ENCODE assay signal across 22 mouse cellular contexts in genomic region chr8:77100370-77100769, GRCm38 (mm10).
DNase-seq lines count a peak whose midpoint lies in the region; ATAC-seq and TF ChIP-seq lines count a peak whose summit lies in the region.
"Had no signal": no experiment of that assay in that cellular context is flagged by ENCODE, and none has a peak within 500 bp of the region (broad histone marks: within the 10 kb centered on the region; RNA-seq: fewer than 3 reads in every experiment).

No protein-coding gene starts in this region.

- no peaks in the 10 kb centered on the region for H3K9me3 ChIP-seq in liver, embryonic 11.5 days (ENCODE audit: control insufficient read depth, low read length)
- H3K9me3 ChIP-seq in intestine, embryonic 16.5 days (ENCODE audit: control insufficient read depth, low read length): no peaks in the 10 kb centered on the region
- H3K9me3 ChIP-seq in liver, embryonic 16.5 days (replicated peaks; ENCODE audit: control insufficient read depth, low read length): no peaks in the 10 kb centered on the region
- H3K9me3 ChIP-seq in forebrain, embryonic 14.5 days (replicated peaks; ENCODE audit: control insufficient read depth, low read length): no peaks in the 10 kb centered on the region
- H3K9me3 ChIP-seq: forebrain, embryonic 13.5 days; heart, embryonic 10.5 days; limb, embryonic 13.5 days; lung, embryonic 15.5 days; midbrain, embryonic 12.5 days had no signal

- H3K4me3 ChIP-seq in liver, adult 2 months (ENCODE audit: insufficient read depth, low read depth, low read length): no peak overlapping the region
- H3K4me3 ChIP-seq in liver, embryonic 11.5 days (ENCODE audit: low read depth, low read length): no peak overlapping the region
- no peak overlapping the region for H3K4me3 ChIP-seq in intestine, embryonic 16.5 days (ENCODE audit: low read length)
- no peak overlapping the region for H3K4me3 ChIP-seq in liver, embryonic 16.5 days (ENCODE audit: low read depth, low read length)
- H3K4me3 ChIP-seq in forebrain, embryonic 14.5 days (ENCODE audit: low read depth, low read length): no peak overlapping the region
- H3K4me3 ChIP-seq: forebrain, embryonic 13.5 days; heart, embryonic 10.5 days; layer of hippocampus, adult 2 months; limb, embryonic 13.5 days; lung, embryonic 15.5 days; midbrain, embryonic 12.5 days had no signal

- H3K9ac ChIP-seq in liver, adult 2 months (ENCODE audit: low read depth, low read length): no peak overlapping the region
- H3K9ac ChIP-seq in liver, embryonic 11.5 days (ENCODE audit: low read depth, low read length): no peak overlapping the region
- no peak overlapping the region for H3K9ac ChIP-seq in intestine, embryonic 16.5 days (ENCODE audit: low read depth, low read length)
- H3K9ac ChIP-seq in liver, embryonic 16.5 days (ENCODE audit: low read depth, low read length): no peak overlapping the region
- H3K9ac ChIP-seq in forebrain, embryonic 14.5 days (ENCODE audit: low read length): no peak overlapping the region
- H3K9ac ChIP-seq: forebrain, embryonic 13.5 days; hindbrain, embryonic 14.5 days; limb, embryonic 13.5 days; lung, embryonic 15.5 days; midbrain, embryonic 12.5 days had no signal

- no peak for TF ChIP-seq CTCF in liver, adult 2 months (IDR thresholded peaks at IDR 0.05; ENCODE audit: low read depth, low read length)

- H3K36me3 ChIP-seq in liver, adult 2 months (ENCODE audit: control insufficient read depth, insufficient read depth, low read length): no peaks in the 10 kb centered on the region
- H3K36me3 ChIP-seq in liver, embryonic 11.5 days (ENCODE audit: control insufficient read depth, insufficient read depth, low read length): no peaks in the 10 kb centered on the region
- no peaks in the 10 kb centered on the region for H3K36me3 ChIP-seq in intestine, embryonic 16.5 days (ENCODE audit: control insufficient read depth, insufficient read depth, low read length)
- no peaks in the 10 kb centered on the region for H3K36me3 ChIP-seq in liver, embryonic 16.5 days (ENCODE audit: control insufficient read depth, insufficient read depth)
- no peaks in the 10 kb centered on the region for H3K36me3 ChIP-seq in forebrain, embryonic 14.5 days (ENCODE audit: control insufficient read depth, insufficient read depth, low read length)
- H3K36me3 ChIP-seq: heart, embryonic 10.5 days; limb, embryonic 13.5 days; lung, embryonic 15.5 days; midbrain, embryonic 12.5 days had no signal

- H3K4me1 ChIP-seq in liver, adult 2 months (ENCODE audit: control insufficient read depth, insufficient read depth, low read length): peaks cover 11% of the 10 kb centered on the region
- no peaks in the 10 kb centered on the region for H3K4me1 ChIP-seq in liver, embryonic 11.5 days (replicated peaks; ENCODE audit: control insufficient read depth, insufficient read depth, low read length)
- 0 out of 2 replicates have a peak, but pooled peaks cover 3% of the 10 kb centered on the region for H3K4me1 ChIP-seq in intestine, embryonic 16.5 days (ENCODE audit: control insufficient read depth, insufficient read depth, low read length)
- no peaks in the 10 kb centered on the region; the same call in 1 of the 2 replicates for H3K4me1 ChIP-seq in liver, embryonic 16.5 days (ENCODE audit: control insufficient read depth, low read depth, low read length)
- no peaks in the 10 kb centered on the region for H3K4me1 ChIP-seq in forebrain, embryonic 14.5 days (ENCODE audit: control insufficient read depth, insufficient read depth, low read length)
- H3K4me1 ChIP-seq: forebrain, embryonic 13.5 days; heart, embryonic 10.5 days; limb, embryonic 13.5 days; midbrain, embryonic 12.5 days had no signal

- WGBS in liver, adult 2 months: 48% methylated on average over 2 of the region's 2 CpGs
- WGBS in liver, embryonic 11.5 days: 81% methylated on average over 2 of the region's 2 CpGs
- 53% methylated on average over 2 of the region's 2 CpGs for WGBS in intestine, embryonic 16.5 days
- 55% methylated on average over 2 of the region's 2 CpGs for WGBS in liver, embryonic 16.5 days (ENCODE audit: insufficient replicate concordance)
- 91% methylated on average over 2 of the region's 2 CpGs for WGBS in forebrain, embryonic 14.5 days

- TF ChIP-seq POLR2A in liver, adult 2 months (IDR thresholded peaks at IDR 0.05; ENCODE audit: extremely low read depth, insufficient read depth, low read length): no peak

- H3K27ac ChIP-seq in liver, adult 2 months (replicated peaks; ENCODE audit: insufficient read depth, low read depth, low read length): no peak overlapping the region
- no peak overlapping the region for H3K27ac ChIP-seq in liver, embryonic 11.5 days (ENCODE audit: low read depth, low read length)
- H3K27ac ChIP-seq in intestine, embryonic 16.5 days (ENCODE audit: low read length): no peak overlapping the region
- H3K27ac ChIP-seq in liver, embryonic 16.5 days (ENCODE audit: low read length): no peak overlapping the region
- no peak overlapping the region for H3K27ac ChIP-seq in forebrain, embryonic 14.5 days (ENCODE audit: low read depth, low read length)
- H3K27ac ChIP-seq: forebrain, embryonic 13.5 days; heart, embryonic 10.5 days; hindbrain, embryonic 14.5 days; layer of hippocampus, adult 2 months; limb, embryonic 13.5 days; lung, embryonic 15.5 days; midbrain, embryonic 12.5 days had no signal

- H3K4me2 ChIP-seq in liver, embryonic 11.5 days: no peak overlapping the region
- H3K4me2 ChIP-seq in intestine, embryonic 16.5 days (ENCODE audit: low read depth, low read length): no peak overlapping the region
- no peak overlapping the region for H3K4me2 ChIP-seq in liver, embryonic 16.5 days (ENCODE audit: low read depth, low read length)
- H3K4me2 ChIP-seq in forebrain, embryonic 14.5 days (ENCODE audit: low read length): no peak overlapping the region
- H3K4me2 ChIP-seq: forebrain, embryonic 13.5 days; hindbrain, embryonic 14.5 days; limb, embryonic 13.5 days; lung, embryonic 15.5 days; midbrain, embryonic 12.5 days had no signal

- no peaks in the 10 kb centered on the region for H3K27me3 ChIP-seq in liver, adult 2 months (ENCODE audit: control insufficient read depth, insufficient read depth, low read length)
- no peaks in the 10 kb centered on the region for H3K27me3 ChIP-seq in liver, embryonic 11.5 days (replicated peaks; ENCODE audit: control insufficient read depth, insufficient read depth, low read length)
- no peaks in the 10 kb centered on the region for H3K27me3 ChIP-seq in intestine, embryonic 16.5 days (replicated peaks; ENCODE audit: control insufficient read depth, insufficient read depth, low read length)
- no peaks in the 10 kb centered on the region for H3K27me3 ChIP-seq in liver, embryonic 16.5 days (ENCODE audit: control insufficient read depth, insufficient read depth, low read depth, low read length)
- H3K27me3 ChIP-seq in forebrain, embryonic 14.5 days (replicated peaks; ENCODE audit: control insufficient read depth, insufficient read depth, low read length): no peaks in the 10 kb centered on the region
- H3K27me3 ChIP-seq: forebrain, embryonic 13.5 days; limb, embryonic 13.5 days; lung, embryonic 15.5 days; midbrain, embryonic 12.5 days had no signal

- DNase-seq in liver, adult 2 months (ENCODE audit: extremely low read depth, low read depth, low spot score): peak; percentile 84
- DNase-seq in liver, embryonic 11.5 days (ENCODE audit: low spot score): no peak
- DNase-seq in kidney, adult 9 months: peak; percentile 84
- no peak for DNase-seq in embryo, embryonic 9.5 days (ENCODE audit: extremely low spot score)
- DNase-seq in forebrain, embryonic 14.5 days (ENCODE audit: low spot score): no peak
- DNase-seq: adrenal gland, postnatal 14 days; cerebellum, adult 2 months; cerebellum, postnatal 36 days; embryo, embryonic 11 days; heart, postnatal 4 days; thymus, adult 2 months; thymus, postnatal 4 days had no signal

- H3K79me2 ChIP-seq in liver, adult 2 months (ENCODE audit: control insufficient read depth, insufficient read depth, low read length): peaks cover 3% of the 10 kb centered on the region; the same call in 1 of the 2 replicates

- no peak for ATAC-seq in liver, embryonic 11.5 days (replicated peaks; ENCODE audit: low FRiP score)
- ATAC-seq in intestine, embryonic 16.5 days: peak; percentile 66
- peak; percentile 30; the same call in 1 of the 2 replicates for ATAC-seq in liver, embryonic 16.5 days (ENCODE audit: low read depth)
- no peak for ATAC-seq in forebrain, embryonic 14.5 days
- ATAC-seq: forebrain, embryonic 13.5 days; inflammation-experienced regulatory T-cells, adult 6 months had no signal

Comparison
In these comparisons a context has a peak if more than half of its experiments do, and no peak if none do; other contexts are left out.
1. DNase-seq: peak in liver, adult 2 months (single experiment) and kidney, adult 9 months (single experiment); none in liver, embryonic 11.5 days (single experiment), embryo, embryonic 9.5 days (single experiment) and forebrain, embryonic 14.5 days (single experiment).
2. ATAC-seq: peak in intestine, embryonic 16.5 days (single experiment) and liver, embryonic 16.5 days (single experiment); none in liver, embryonic 11.5 days (single experiment) and forebrain, embryonic 14.5 days (single experiment).